Mouse (Mus musculus) lung, postnatal 0 days (tissue): ENCODE data around the gene Stpg2. TPM values are rescaled to one million over a fixed set of nuclear protein-coding genes. Genes with fewer than 3 reads are reported as not detected.
"Not testable (repeated sequence)": the region's sequence is repeated elsewhere in the genome, so short reads cannot be mapped to it uniquely, and the experiment has no call there.

Source experiments
- ATAC-seq: fragments of 200-750 bp; cut with Nextera tagmentation; 2 replicates; pipeline ENCODE4 v1.8.0; 2017; ENCODE audit warnings: moderate library complexity
- DNase-seq: peaks from one replicate; pipeline ENCODE4 v3.0.0-alpha.2; 2016; ENCODE audit warnings: low spot score
- H3K27ac ChIP-seq: fragments of 300-500 bp; sonication (generic); 2 replicates; pipeline ENCODE4 v1.5.1; 2014; ENCODE audit warnings: antibody characterized with exemption, mild to moderate bottlenecking, low read length, mixed read lengths
- H3K27me3 ChIP-seq: fragments of 300-500 bp; sonication (generic); replicated peaks from 2 replicates; pipeline ENCODE4 v1.6.1; 2014; ENCODE audit warnings: low read length, mixed read lengths; ENCODE audit not compliant: insufficient read depth
- H3K36me3 ChIP-seq: fragments of 300-500 bp; sonication (generic); 2 replicates; pipeline ENCODE4 v1.6.1; 2014; ENCODE audit warnings: low read length, mixed read lengths; ENCODE audit not compliant: insufficient read depth
- H3K4me1 ChIP-seq: fragments of 300-500 bp; sonication (generic); 2 replicates; pipeline ENCODE4 v1.6.1; 2014; ENCODE audit warnings: antibody characterized with exemption, low read depth, low read length, mixed read lengths; ENCODE audit not compliant: insufficient read depth
- H3K4me2 ChIP-seq: fragments of 300-500 bp; sonication (generic); replicated peaks from 2 replicates; pipeline ENCODE4 v1.6.1; 2014; ENCODE audit warnings: low read depth, mild to moderate bottlenecking, low read length, moderate library complexity, mixed read lengths
- H3K4me3 ChIP-seq: fragments of 300-500 bp; sonication (generic); 2 replicates; pipeline ENCODE4 v1.5.1; 2014; ENCODE audit warnings: low read depth, low read length
- H3K9ac ChIP-seq: fragments of 300-500 bp; sonication (generic); replicated peaks from 2 replicates; pipeline ENCODE4 v1.6.1; 2014; ENCODE audit warnings: low read depth, mild to moderate bottlenecking
- H3K9me3 ChIP-seq: fragments of 300-500 bp; sonication (generic); 2 replicates; pipeline ENCODE4 v1.6.1; 2016; ENCODE audit warnings: low read length, mixed read lengths
- CTCF ChIP-seq: IDR thresholded peaks from 2 replicates; pipeline ENCODE4 v1.5.1; 2016; ENCODE audit warnings: antibody characterized with exemption, mild to moderate bottlenecking
- EP300 ChIP-seq: IDR thresholded peaks from 2 replicates; pipeline ENCODE4 v1.6.1; 2016; ENCODE audit warnings: antibody characterized with exemption, mild to moderate bottlenecking, control low read depth
- WGBS: fragments of 180-500 bp; shearing (Covaris S2); extraction: QIAGEN DNeasy Blood & Tissue Kit; methylation state at CpG from one replicate; pipeline ENCODE4 v1.1.7; 2014; 5-methylcytosine and 5-hydroxymethylcytosine counted together
- polyA plus RNA-seq: library from polyadenylated mRNA; unstranded; fragments of >200 nt; fragmentation: Nextera tagmentation; extraction: Ambion mirVana; gene quantifications from 2 replicates; pipeline ENCODE4 v1.2.1, GENCODE M21; 2015

Stpg2 gene
- polyA plus RNA-seq, 1 experiment from 2014 or later, result not detected

- DNase-seq (peak; percentile 8), ATAC-seq (no peak)
- no peak overlapping the region for H3K4me3 ChIP-seq
- H3K36me3 ChIP-seq, result no peaks in the 10 kb centered on the region
- no peak overlapping the region for H3K4me2 ChIP-seq
- no peaks in the 10 kb centered on the region for H3K4me1 ChIP-seq
- H3K27me3 ChIP-seq, result no peaks in the 10 kb centered on the region
- TF ChIP-seq CTCF, result no peak
- no peak for TF ChIP-seq EP300
- H3K27ac ChIP-seq, result no peak overlapping the region
- 81% methylated on average over 1 of the region's 1 CpGs for WGBS
- H3K9me3 ChIP-seq, result no peaks in the 10 kb centered on the region
- no peak overlapping the region for H3K9ac ChIP-seq
Observed at GRCm38 (mm10) chr3:139676723-139677122, 471.2 kb downstream of the Stpg2 start.

GRCm38 (mm10) chr3:139704238-139704637 is 498.7 kb downstream of the Stpg2 start:
- DNase-seq, H3K4me2 ChIP-seq, H3K4me1 ChIP-seq, H3K36me3 ChIP-seq, ATAC-seq, H3K27me3 ChIP-seq, H3K9me3 ChIP-seq, H3K4me3 ChIP-seq, H3K27ac ChIP-seq, H3K9ac ChIP-seq: not testable (repeated sequence)
- WGBS, result 95% methylated on average over 3 of the region's 3 CpGs

- not testable (repeated sequence) for DNase-seq, H3K4me1 ChIP-seq, ATAC-seq, H3K27ac ChIP-seq, H3K27me3 ChIP-seq, H3K9me3 ChIP-seq, H3K4me3 ChIP-seq, H3K4me2 ChIP-seq, H3K9ac ChIP-seq, H3K36me3 ChIP-seq
- WGBS, result 84% methylated on average over 4 of the region's 4 CpGs
Observed at GRCm38 (mm10) chr3:139707396-139707795, 501.9 kb downstream of the Stpg2 start.

GRCm38 (mm10) chr3:139709794-139710193 is 504.3 kb downstream of the Stpg2 start:
- Histone ChIP-seq H3K27me3 (no peaks in the 10 kb centered on the region), H3K4me3 (no peak overlapping the region), H3K4me2 (no peak overlapping the region), H3K36me3 (no peaks in the 10 kb centered on the region), H3K4me1 (no peaks in the 10 kb centered on the region), H3K9me3 (no peaks in the 10 kb centered on the region), H3K9ac (no peak overlapping the region), H3K27ac (no peak overlapping the region)
- ATAC-seq, result no peak
- TF ChIP-seq EP300, result no peak
- TF ChIP-seq CTCF, result no peak
- no peak for DNase-seq
- WGBS, result 74% methylated on average over 4 of the region's 4 CpGs

GRCm38 (mm10) chr3:139728751-139729150 is 523.3 kb downstream of the Stpg2 start:
- no peak overlapping the region for H3K27ac ChIP-seq
- H3K4me1 ChIP-seq, result no peaks in the 10 kb centered on the region
- ATAC-seq, result no peak
- no peak overlapping the region for H3K9ac ChIP-seq
- no peaks in the 10 kb centered on the region for H3K9me3 ChIP-seq
- no peaks in the 10 kb centered on the region for H3K36me3 ChIP-seq
- no peak for DNase-seq
- H3K4me3 ChIP-seq, result no peak overlapping the region
- TF ChIP-seq CTCF (no peak), EP300 (no peak)
- H3K4me2 ChIP-seq, result no peak overlapping the region
- H3K27me3 ChIP-seq, result no peaks in the 10 kb centered on the region
- WGBS, result 86% methylated on average over 7 of the region's 7 CpGs

GRCm38 (mm10) chr3:139729248-139729647 is 523.8 kb downstream of the Stpg2 start:
- 63% methylated on average over 5 of the region's 5 CpGs for WGBS
- ATAC-seq (no peak), DNase-seq (no peak)
- no peaks in the 10 kb centered on the region for H3K36me3 ChIP-seq
- no peaks in the 10 kb centered on the region for H3K27me3 ChIP-seq
- H3K9ac ChIP-seq, result no peak overlapping the region
- TF ChIP-seq EP300 (no peak), CTCF (no peak)
- no peak overlapping the region for H3K4me2 ChIP-seq
- no peak overlapping the region for H3K27ac ChIP-seq
- no peaks in the 10 kb centered on the region for H3K9me3 ChIP-seq
- no peaks in the 10 kb centered on the region for H3K4me1 ChIP-seq
- no peak overlapping the region for H3K4me3 ChIP-seq

GRCm38 (mm10) chr3:139733156-139733555 is 527.7 kb downstream of the Stpg2 start:
- TF ChIP-seq CTCF (no peak), EP300 (no peak)
- ATAC-seq, result no peak
- WGBS, result 78% methylated on average over 2 of the region's 2 CpGs

More at GRCm38 (mm10) chr3:139733156-139733555, 527.7 kb downstream of the Stpg2 start:
- no peak overlapping the region for H3K4me2 ChIP-seq
- no peaks in the 10 kb centered on the region for H3K4me1 ChIP-seq
- no peaks in the 10 kb centered on the region for H3K9me3 ChIP-seq
- no peak overlapping the region for H3K27ac ChIP-seq
- no peak overlapping the region for H3K9ac ChIP-seq
- no peaks in the 10 kb centered on the region for H3K36me3 ChIP-seq
- no peaks in the 10 kb centered on the region for H3K27me3 ChIP-seq
- DNase-seq, result no peak
- H3K4me3 ChIP-seq, result no peak overlapping the region
